Mouse (Mus musculus): ENCODE data around the gene Rpl26. TPM values are rescaled to one million over a fixed set of nuclear protein-coding genes. Genes with fewer than 3 reads are reported as not detected.

Rpl26 gene
- polyA plus RNA-seq, 1 experiment from 2014 or later, result 1,184 TPM

DNA sequence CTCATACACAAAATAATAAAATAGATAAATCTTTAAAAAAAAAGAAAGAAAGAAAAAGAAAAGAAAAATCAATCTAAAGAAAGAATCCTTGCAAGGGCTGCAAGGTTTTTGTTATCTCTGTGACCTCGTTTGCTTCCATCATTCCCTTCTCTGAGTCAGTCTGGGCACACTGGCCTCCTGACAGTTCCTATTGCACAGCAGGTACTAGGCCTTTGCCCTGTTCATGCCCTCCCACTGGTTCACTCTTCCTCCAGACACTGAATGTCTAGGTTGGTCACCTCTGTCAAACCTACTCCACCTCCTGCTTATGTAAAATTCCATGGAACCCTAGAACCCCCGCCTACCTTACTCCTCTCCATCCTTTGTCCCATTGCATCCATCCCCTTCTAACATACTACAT lies 43.9 kb downstream of the Rpl26 start:
- ATAC-seq (ENCODE audit: low FRiP score, low TSS enrichment), result no peak
- WGBS, result 88% methylated on average over 2 of the region's 2 CpGs
- H3K4me1 ChIP-seq (ENCODE audit: control insufficient read depth, insufficient read depth, low read length), result peaks cover 7% of the 10 kb centered on the region

DNA sequence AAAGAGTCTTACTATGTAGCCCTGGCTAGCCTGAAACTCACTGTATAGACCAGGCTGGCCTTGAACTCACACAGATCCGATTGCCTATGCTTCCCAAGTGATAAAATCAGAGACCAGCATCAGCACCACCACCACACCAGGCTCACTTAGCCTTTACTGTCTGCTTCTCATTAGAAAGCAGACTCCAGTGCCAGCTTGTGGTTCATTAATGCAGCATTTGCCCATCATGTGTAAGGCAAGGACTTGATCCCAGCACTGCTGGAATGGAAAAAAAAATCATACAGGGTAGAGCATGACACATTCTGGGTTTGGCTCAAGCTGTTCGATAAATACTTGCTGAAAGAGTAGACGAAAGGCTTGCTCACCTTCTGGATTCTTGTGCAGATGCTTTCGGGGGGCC lies 44.6 kb downstream of the Rpl26 start:
- Histone ChIP-seq H3K27ac (ENCODE audit: low read depth, low read length) (no peak overlapping the region), H3K4me3 (ENCODE audit: low read length) (no peak overlapping the region), H3K9ac (ENCODE audit: low read depth, low read length) (no peak overlapping the region), H3K4me2 (replicated peaks; ENCODE audit: low read depth, low read length) (no peak overlapping the region), H3K4me1 (ENCODE audit: control insufficient read depth, insufficient read depth, low read length) (peaks cover 3% of the 10 kb centered on the region; the same call in 1 of the 2 replicates), H3K27me3 (ENCODE audit: control insufficient read depth, insufficient read depth, low read length) (no peaks in the 10 kb centered on the region), H3K9me3 (ENCODE audit: control insufficient read depth, low read length) (no peaks in the 10 kb centered on the region), H3K36me3 (ENCODE audit: control insufficient read depth, insufficient read depth, low read length) (0 out of 2 replicates have a peak, but pooled peaks cover 3% of the 10 kb centered on the region)
- no peak for ATAC-seq (ENCODE audit: low FRiP score, low TSS enrichment)
- 89% methylated on average over 4 of the region's 4 CpGs for WGBS

More for the DNA sequence above, 43.9 kb downstream of the Rpl26 start:
- Histone ChIP-seq H3K4me2 (replicated peaks; ENCODE audit: low read depth, low read length) (no peak overlapping the region), H3K9ac (ENCODE audit: low read depth, low read length) (no peak overlapping the region), H3K36me3 (ENCODE audit: control insufficient read depth, insufficient read depth, low read length) (0 out of 2 replicates have a peak, but pooled peaks cover 3% of the 10 kb centered on the region), H3K9me3 (ENCODE audit: control insufficient read depth, low read length) (no peaks in the 10 kb centered on the region), H3K27ac (ENCODE audit: low read depth, low read length) (no peak overlapping the region), H3K27me3 (ENCODE audit: control insufficient read depth, insufficient read depth, low read length) (no peaks in the 10 kb centered on the region), H3K4me3 (ENCODE audit: low read length) (no peak overlapping the region)

DNA sequence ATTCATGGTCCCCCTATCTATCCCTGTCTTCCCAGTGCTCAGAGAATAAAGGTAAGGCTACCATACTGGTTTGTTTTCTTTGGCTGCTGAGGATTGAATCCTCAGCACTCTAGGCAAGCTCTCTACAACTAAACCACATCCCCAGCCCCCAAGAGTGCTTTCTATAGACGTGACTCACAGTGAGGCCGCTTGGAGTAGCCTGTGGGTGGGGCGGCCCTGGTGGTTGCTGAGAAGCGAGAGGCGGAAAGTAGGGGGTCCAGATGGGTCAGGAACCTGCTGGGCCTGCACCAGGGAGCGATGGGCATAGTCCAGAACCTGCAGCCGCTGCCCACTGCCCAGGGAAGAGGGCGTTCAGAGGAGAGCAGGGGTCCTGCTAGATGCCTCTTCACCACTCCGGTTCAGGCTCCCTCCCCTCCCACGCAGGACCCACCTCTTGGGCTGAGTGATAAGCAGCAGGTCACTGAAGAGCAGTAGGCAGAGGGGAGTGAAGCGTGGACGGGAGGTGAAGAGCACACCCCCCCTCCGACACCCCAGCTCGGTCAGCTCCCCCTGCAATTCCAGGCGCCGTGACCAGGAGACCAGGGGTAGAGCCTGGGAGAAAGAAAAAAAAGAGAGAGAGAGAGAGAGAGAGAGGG lies 45.5 kb downstream of the Rpl26 start:
- Histone ChIP-seq H3K4me3 (ENCODE audit: low read length) (peak overlapping the region; percentile 18), H3K4me1 (ENCODE audit: control insufficient read depth, insufficient read depth, low read length) (peaks cover 3% of the 10 kb centered on the region; the same call in 1 of the 2 replicates), H3K27ac (ENCODE audit: low read depth, low read length) (no peak overlapping the region), H3K27me3 (ENCODE audit: control insufficient read depth, insufficient read depth, low read length) (no peaks in the 10 kb centered on the region; the same call in 1 of the 2 replicates), H3K9me3 (ENCODE audit: control insufficient read depth, low read length) (no peaks in the 10 kb centered on the region), H3K36me3 (ENCODE audit: control insufficient read depth, insufficient read depth, low read length) (0 out of 2 replicates have a peak, but pooled peaks cover 3% of the 10 kb centered on the region), H3K9ac (ENCODE audit: low read depth, low read length) (peak overlapping the region; percentile 37), H3K4me2 (replicated peaks; ENCODE audit: low read depth, low read length) (peak overlapping the region; percentile 36)
- 15% methylated on average over 16 of the region's 16 CpGs for WGBS
- peak; percentile 44 for ATAC-seq (ENCODE audit: low FRiP score, low TSS enrichment)

DNA sequence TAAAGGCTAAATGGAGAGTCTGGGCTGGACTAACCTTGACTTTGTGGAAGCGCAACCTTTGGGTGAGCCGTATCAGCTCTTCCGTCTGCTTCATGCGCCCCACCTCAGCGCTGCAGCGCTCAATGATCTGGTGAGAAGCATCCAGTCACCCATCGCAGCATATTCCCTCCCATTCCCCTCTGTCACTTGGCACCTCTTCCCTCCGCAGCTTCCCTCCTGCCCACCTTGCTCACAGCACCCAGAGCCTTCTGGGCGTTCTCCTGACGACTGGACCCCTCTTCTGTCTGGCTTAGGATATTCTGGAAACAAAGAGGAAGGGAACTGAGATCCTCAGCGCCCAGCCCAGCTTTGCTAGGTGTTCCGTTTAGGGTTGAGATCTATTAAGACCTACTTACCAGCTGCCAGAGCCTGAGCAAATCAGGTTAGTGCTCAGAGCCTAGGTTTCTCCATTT lies 46.2 kb downstream of the Rpl26 start:
- Histone ChIP-seq H3K27ac (ENCODE audit: low read depth, low read length) (no peak overlapping the region), H3K9me3 (ENCODE audit: control insufficient read depth, low read length) (no peaks in the 10 kb centered on the region), H3K36me3 (ENCODE audit: control insufficient read depth, insufficient read depth, low read length) (0 out of 2 replicates have a peak, but pooled peaks cover 3% of the 10 kb centered on the region), H3K4me2 (replicated peaks; ENCODE audit: low read depth, low read length) (peak overlapping the region; percentile 23; the same call in 1 of the 2 replicates), H3K4me3 (ENCODE audit: low read length) (peak overlapping the region; percentile 12; the same call in 1 of the 2 replicates), H3K27me3 (ENCODE audit: control insufficient read depth, insufficient read depth, low read length) (no peaks in the 10 kb centered on the region; the same call in 1 of the 2 replicates), H3K4me1 (ENCODE audit: control insufficient read depth, insufficient read depth, low read length) (peaks cover 3% of the 10 kb centered on the region; the same call in 1 of the 2 replicates), H3K9ac (ENCODE audit: low read depth, low read length) (peak overlapping the region; percentile 2; the same call in 1 of the 2 replicates)
- WGBS, result 10% methylated on average over 12 of the region's 12 CpGs
- ATAC-seq (ENCODE audit: low FRiP score, low TSS enrichment), result peak; percentile 37; the same call in 1 of the 2 replicates

DNA sequence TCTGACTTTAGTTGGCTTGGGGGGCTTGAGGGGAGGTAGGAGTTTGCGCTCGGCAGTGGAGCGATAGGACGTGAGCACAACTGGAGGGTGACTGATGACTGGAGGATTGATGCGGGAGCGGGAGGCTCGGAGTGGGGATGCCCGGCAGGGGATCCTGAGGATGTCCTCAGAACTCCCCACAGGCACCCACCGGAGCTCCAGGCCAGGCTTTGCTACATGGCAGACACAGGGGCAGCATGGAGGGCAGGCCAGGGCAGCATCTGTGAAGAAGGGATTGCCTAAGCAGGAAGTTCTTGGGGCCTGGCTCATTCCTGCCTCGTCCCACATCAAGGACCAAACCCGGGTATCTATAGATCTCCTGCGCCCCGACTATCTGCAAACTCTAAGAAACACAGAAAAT lies 52.5 kb downstream of the Rpl26 start:
- WGBS, result 8% methylated on average over 13 of the region's 13 CpGs
- peak overlapping the region; percentile 47 for H3K4me2 ChIP-seq (replicated peaks; ENCODE audit: low read depth, low read length)
- H3K4me3 ChIP-seq (ENCODE audit: low read length), result peak overlapping the region; percentile 29
- H3K9ac ChIP-seq (ENCODE audit: low read depth, low read length), result peak overlapping the region; percentile 13; the same call in 1 of the 2 replicates
- no peak overlapping the region for H3K27ac ChIP-seq (ENCODE audit: low read depth, low read length)
- H3K9me3 ChIP-seq (ENCODE audit: control insufficient read depth, low read length), result no peaks in the 10 kb centered on the region
- no peak for ATAC-seq (ENCODE audit: low FRiP score, low TSS enrichment)
- no peaks in the 10 kb centered on the region; the same call in 1 of the 2 replicates for H3K4me1 ChIP-seq (ENCODE audit: control insufficient read depth, insufficient read depth, low read length)
- H3K36me3 ChIP-seq (ENCODE audit: control insufficient read depth, insufficient read depth, low read length), result no peaks in the 10 kb centered on the region
- peaks cover 16% of the 10 kb centered on the region for H3K27me3 ChIP-seq (ENCODE audit: control insufficient read depth, insufficient read depth, low read length)

DNA sequence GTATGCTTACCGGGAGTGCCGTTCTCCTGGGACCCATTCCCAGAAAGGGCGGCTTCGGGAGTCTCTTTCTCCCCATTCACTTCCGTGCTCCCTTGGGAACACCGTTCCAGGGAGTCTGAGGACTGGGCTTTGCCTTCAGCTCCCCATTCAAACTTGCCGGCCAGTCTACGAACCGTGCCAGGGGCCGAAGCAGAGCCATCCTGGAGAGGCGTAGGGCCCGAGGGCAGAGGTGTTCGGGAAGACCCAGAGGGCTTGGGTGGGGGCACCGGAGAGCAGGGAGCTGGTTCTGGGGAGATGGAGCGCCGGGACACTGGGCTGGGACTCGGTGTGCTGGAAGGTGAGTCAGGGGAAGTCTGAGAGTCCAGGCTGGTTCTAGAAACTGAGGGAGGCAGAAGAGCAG lies 53.0 kb downstream of the Rpl26 start:
- no peak overlapping the region for H3K27ac ChIP-seq (ENCODE audit: low read depth, low read length)
- peak overlapping the region; percentile 29 for H3K4me3 ChIP-seq (ENCODE audit: low read length)
- 3% methylated on average over 17 of the region's 17 CpGs for WGBS
- peak overlapping the region; percentile 47 for H3K4me2 ChIP-seq (replicated peaks; ENCODE audit: low read depth, low read length)
- ATAC-seq (ENCODE audit: low FRiP score, low TSS enrichment), result no peak
- H3K9me3 ChIP-seq (ENCODE audit: control insufficient read depth, low read length), result no peaks in the 10 kb centered on the region
- peak overlapping the region; percentile 13; the same call in 1 of the 2 replicates for H3K9ac ChIP-seq (ENCODE audit: low read depth, low read length)
- peaks cover 16% of the 10 kb centered on the region for H3K27me3 ChIP-seq (ENCODE audit: control insufficient read depth, insufficient read depth, low read length)
- H3K4me1 ChIP-seq (ENCODE audit: control insufficient read depth, insufficient read depth, low read length), result no peaks in the 10 kb centered on the region; the same call in 1 of the 2 replicates
- no peaks in the 10 kb centered on the region for H3K36me3 ChIP-seq (ENCODE audit: control insufficient read depth, insufficient read depth, low read length)

DNA sequence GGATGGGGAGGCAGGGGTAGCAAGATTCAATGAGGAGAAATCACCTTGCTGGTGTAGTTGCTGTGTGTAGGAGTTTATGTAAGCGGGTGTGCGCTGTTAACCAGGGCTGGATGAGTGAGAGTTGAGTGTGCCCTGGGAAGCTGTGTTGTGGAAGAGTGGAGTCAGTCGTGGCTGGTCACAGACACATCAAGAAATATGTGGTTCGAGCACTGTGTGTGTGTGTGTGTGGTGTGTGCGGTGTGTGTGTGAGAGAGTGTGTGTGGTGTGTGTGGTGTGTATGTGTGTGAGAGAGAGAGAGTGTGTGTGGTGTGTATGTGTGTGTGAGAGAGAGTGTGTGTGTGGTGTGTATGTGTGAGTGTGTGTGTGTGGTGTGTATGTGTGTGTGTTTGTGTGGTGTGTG lies 54.1 kb downstream of the Rpl26 start:
- peaks cover 16% of the 10 kb centered on the region for H3K27me3 ChIP-seq (ENCODE audit: control insufficient read depth, insufficient read depth, low read length)
- ATAC-seq (ENCODE audit: low FRiP score, low TSS enrichment), result peak; percentile 13; the same call in 1 of the 2 replicates

DNA sequence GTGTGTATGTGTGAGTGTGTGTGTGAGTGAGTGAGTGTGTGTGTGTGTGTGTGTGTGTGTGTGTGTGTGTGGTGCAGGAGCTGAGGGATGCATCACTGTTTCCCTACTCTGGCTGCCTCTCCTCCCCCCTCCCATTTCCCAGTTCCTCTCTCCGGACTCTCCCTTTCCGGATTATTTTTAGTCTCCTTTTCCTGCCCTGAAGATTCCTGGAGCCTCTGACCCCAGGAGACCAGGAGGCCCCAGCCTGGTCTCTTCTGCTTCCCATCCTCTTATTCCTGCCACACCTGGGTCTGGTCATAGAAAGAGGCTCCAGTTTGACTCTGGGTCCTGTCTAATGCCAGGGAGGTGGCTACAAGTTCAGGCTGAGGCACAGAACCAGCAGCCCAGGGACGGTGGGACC lies 54.7 kb downstream of the Rpl26 start:
- Histone ChIP-seq H3K4me3 (ENCODE audit: low read length) (peak overlapping the region; percentile 30), H3K9me3 (ENCODE audit: control insufficient read depth, low read length) (no peaks in the 10 kb centered on the region), H3K27me3 (ENCODE audit: control insufficient read depth, insufficient read depth, low read length) (peaks cover 16% of the 10 kb centered on the region), H3K4me1 (ENCODE audit: control insufficient read depth, insufficient read depth, low read length) (no peaks in the 10 kb centered on the region; the same call in 1 of the 2 replicates), H3K27ac (ENCODE audit: low read depth, low read length) (peak overlapping the region; percentile 20; the same call in 1 of the 2 replicates), H3K36me3 (ENCODE audit: control insufficient read depth, insufficient read depth, low read length) (no peaks in the 10 kb centered on the region), H3K4me2 (replicated peaks; ENCODE audit: low read depth, low read length) (peak overlapping the region; percentile 6; the same call in 1 of the 2 replicates), H3K9ac (ENCODE audit: low read depth, low read length) (no peak overlapping the region)
- no peak for ATAC-seq (ENCODE audit: low FRiP score, low TSS enrichment)
- WGBS, result 34% methylated on average over 3 of the region's 3 CpGs

More for the DNA sequence above, 54.1 kb downstream of the Rpl26 start:
- no peaks in the 10 kb centered on the region; the same call in 1 of the 2 replicates for H3K4me1 ChIP-seq (ENCODE audit: control insufficient read depth, insufficient read depth, low read length)
- H3K4me3 ChIP-seq (ENCODE audit: low read length), result peak overlapping the region; percentile 29; the same call in 1 of the 2 replicates
- H3K9me3 ChIP-seq (ENCODE audit: control insufficient read depth, low read length), result no peaks in the 10 kb centered on the region
- peak overlapping the region; percentile 47 for H3K4me2 ChIP-seq (replicated peaks; ENCODE audit: low read depth, low read length)
- no peak overlapping the region for H3K27ac ChIP-seq (ENCODE audit: low read depth, low read length)
- H3K9ac ChIP-seq (ENCODE audit: low read depth, low read length), result no peak overlapping the region
- 59% methylated on average over 5 of the region's 5 CpGs for WGBS
- no peaks in the 10 kb centered on the region for H3K36me3 ChIP-seq (ENCODE audit: control insufficient read depth, insufficient read depth, low read length)

All from kidney, embryonic 14.5 days (tissue).